9 mouse cellular contexts compared by ENCODE assay signal in genomic region chr10:87812157-87813072, GRCm38 (mm10). TPM values are rescaled to one million over a fixed set of nuclear protein-coding genes. Genes with fewer than 3 reads are reported as not detected.
DNase-seq lines count a peak whose midpoint lies in the region; ATAC-seq and TF ChIP-seq lines count a peak whose summit lies in the region.
"Had no signal": no experiment of that assay in that cellular context is flagged by ENCODE, and none has a peak within 500 bp of the region (broad histone marks: within the 10 kb centered on the region; RNA-seq: fewer than 3 reads in every experiment).

No protein-coding gene starts in this region.

- ATAC-seq in lung, embryonic 14.5 days (ENCODE audit: insufficient read depth) = peak; percentile 83
- ATAC-seq in forebrain, embryonic 11.5 days (replicated peaks; ENCODE audit: low FRiP score) = peak; percentile 56
- ATAC-seq in limb, embryonic 15.5 days (ENCODE audit: insufficient number of reproducible peaks, low FRiP score, low TSS enrichment, low read depth) = no peak

- H3K4me1 ChIP-seq in lung, embryonic 14.5 days (ENCODE audit: insufficient read depth) = no peaks in the 10 kb centered on the region
- H3K4me1 ChIP-seq in forebrain, embryonic 11.5 days (replicated peaks; ENCODE audit: control insufficient read depth, insufficient read depth, low read length) = no peaks in the 10 kb centered on the region; the same call in 1 of the 2 replicates
- peaks cover 14% of the 10 kb centered on the region for H3K4me1 ChIP-seq in limb, embryonic 15.5 days

- no peak overlapping the region for H3K4me3 ChIP-seq in lung, embryonic 14.5 days (ENCODE audit: low read depth, low read length)
- H3K4me3 ChIP-seq in forebrain, embryonic 11.5 days (ENCODE audit: low read depth, low read length) = no peak overlapping the region
- H3K4me3 ChIP-seq in limb, embryonic 15.5 days = no peak overlapping the region

- H3K27ac ChIP-seq in lung, embryonic 14.5 days (ENCODE audit: low read depth) = no peak overlapping the region
- no peak overlapping the region for H3K27ac ChIP-seq in forebrain, embryonic 11.5 days (ENCODE audit: low read depth, low read length)
- no peak overlapping the region for H3K27ac ChIP-seq in limb, embryonic 15.5 days

- peak overlapping the region; percentile 32; the same call in 1 of the 2 replicates for H3K9ac ChIP-seq in lung, embryonic 14.5 days
- no peak overlapping the region for H3K9ac ChIP-seq in forebrain, embryonic 11.5 days (ENCODE audit: low read length)
- no peak overlapping the region for H3K9ac ChIP-seq in limb, embryonic 15.5 days

- no peak for TF ChIP-seq CTCF in lung, embryonic 14.5 days (IDR thresholded peaks at IDR 0.05; ENCODE audit: low read depth)

- peak; percentile 39 for DNase-seq in lung, embryonic 14.5 days
- DNase-seq in lung, postnatal 10 days = no peak
- peak; percentile 49 for DNase-seq in forebrain, embryonic 11.5 days (ENCODE audit: low spot score)
- peak; percentile 48 for DNase-seq in yolk sac, embryonic 10.5 days (ENCODE audit: low spot score)
- no peak for DNase-seq in right cerebral cortex, adult 18-20 months
- no peak for DNase-seq in thymus, postnatal 36 days
- no peak for DNase-seq in adipocyte (ENCODE audit: low spot score)
- DNase-seq: kidney, adult 9 months had no signal

- H3K27me3 ChIP-seq in lung, embryonic 14.5 days (ENCODE audit: insufficient read depth, low read length) = no peaks in the 10 kb centered on the region
- no peaks in the 10 kb centered on the region for H3K27me3 ChIP-seq in forebrain, embryonic 11.5 days (ENCODE audit: control insufficient read depth, insufficient read depth, low read length)
- H3K27me3 ChIP-seq in limb, embryonic 15.5 days = no peaks in the 10 kb centered on the region

- H3K9me3 ChIP-seq in lung, embryonic 14.5 days (ENCODE audit: low read depth, low read length) = no peaks in the 10 kb centered on the region
- no peaks in the 10 kb centered on the region for H3K9me3 ChIP-seq in forebrain, embryonic 11.5 days (ENCODE audit: control insufficient read depth, low read length)
- no peaks in the 10 kb centered on the region for H3K9me3 ChIP-seq in limb, embryonic 15.5 days

- H3K36me3 ChIP-seq in lung, embryonic 14.5 days (ENCODE audit: insufficient read depth) = no peaks in the 10 kb centered on the region
- H3K36me3 ChIP-seq in forebrain, embryonic 11.5 days (ENCODE audit: control insufficient read depth, insufficient read depth, low read length) = no peaks in the 10 kb centered on the region
- H3K36me3 ChIP-seq in limb, embryonic 15.5 days = no peaks in the 10 kb centered on the region

- WGBS in lung, embryonic 14.5 days = 13% methylated on average over 8 of the region's 8 CpGs
- WGBS in forebrain, embryonic 11.5 days = 16% methylated on average over 8 of the region's 8 CpGs
- WGBS in limb, embryonic 15.5 days = 16% methylated on average over 8 of the region's 8 CpGs

- H3K4me2 ChIP-seq in lung, embryonic 14.5 days = peak overlapping the region; percentile 35; the same call in 1 of the 2 replicates
- no peak overlapping the region for H3K4me2 ChIP-seq in forebrain, embryonic 11.5 days (ENCODE audit: low read depth, low read length, severe bottlenecking)
- peak overlapping the region; percentile 25 for H3K4me2 ChIP-seq in limb, embryonic 15.5 days

RNA-seq across cellular contexts. Expression of gene Igf1, which starts 45.6 kb away (rescaled TPM):
- 77.2 and 80.4 TPM in 2 replicates for polyA plus RNA-seq in lung, embryonic 14.5 days (2014; fragmentation: Nextera tagmentation; extraction: Ambion mirVana)
- polyA plus RNA-seq in forebrain, embryonic 11.5 days (2014; fragmentation: Nextera tagmentation; extraction: Ambion mirVana) = 21.1 and 23.7 TPM in 2 replicates
- 76.9 and 91.5 TPM in 2 replicates for polyA plus RNA-seq in limb, embryonic 15.5 days (2015; fragmentation: Nextera tagmentation; extraction: Ambion mirVana)

Comparison
In these comparisons a context has a peak if more than half of its experiments do, and no peak if none do; other contexts are left out.
1. DNase-seq: peak in lung, embryonic 14.5 days (single experiment), forebrain, embryonic 11.5 days (single experiment) and yolk sac, embryonic 10.5 days (single experiment); none in lung, postnatal 10 days (single experiment), right cerebral cortex, adult 18-20 months (single experiment), thymus, postnatal 36 days (0 of 2) and adipocyte (single experiment).